Mouse (Mus musculus): ENCODE results near the gene Hspe1. TPM values are rescaled to one million over a fixed set of nuclear protein-coding genes. Genes with fewer than 3 reads are reported as not detected.
A peak's percentile ranks its signal among the peaks of the same experiment; 100 is the strongest.
"Not testable (repeated sequence)": the region's sequence is repeated elsewhere in the genome, so short reads cannot be mapped to it uniquely, and the experiment has no call there.

Gene Hspe1
- total RNA-seq (2022) = 100 to 1,000 TPM in 3 of 4 experiments, 10 to 100 TPM in 1; 89.1 to 123 (median 107) TPM

DNA sequence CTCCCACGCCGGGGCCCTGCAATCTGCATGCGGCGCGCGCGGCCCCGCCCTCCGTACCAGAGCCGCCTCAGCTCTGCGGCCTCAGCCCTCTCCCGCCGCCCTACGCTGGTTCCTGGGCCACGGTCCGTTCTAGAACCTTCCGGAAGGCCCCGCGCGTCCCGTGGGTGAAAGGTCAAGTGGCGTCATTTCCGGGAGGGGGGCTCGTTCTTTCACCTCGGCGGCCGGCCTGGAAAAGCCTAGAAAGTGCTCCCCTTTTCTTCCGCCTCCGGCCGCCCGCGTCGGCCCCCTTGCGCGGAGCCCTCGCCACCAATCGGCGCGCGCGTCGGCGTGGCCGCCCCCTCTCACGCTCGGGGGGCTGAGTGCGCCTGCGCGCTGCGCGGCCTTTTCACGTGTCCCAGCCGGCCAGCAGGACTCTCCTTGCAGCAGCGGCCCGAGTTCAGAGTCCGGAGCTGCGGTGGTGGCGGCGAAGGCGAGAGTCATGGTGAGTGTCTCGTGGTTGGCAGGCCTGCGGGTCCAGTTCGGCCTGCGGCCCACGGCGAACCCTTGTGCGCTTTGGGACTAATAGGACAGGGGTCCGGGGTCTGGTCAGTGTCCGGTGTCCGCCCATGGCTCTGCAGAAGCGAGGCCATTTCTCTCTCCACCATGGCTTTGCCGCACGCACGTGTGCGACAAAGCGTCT, at the start of gene Hspe1, which contains the start of gene Hspd1:
Hspe1 (plus strand) TSS at position 201 of the 679 bp plus-strand sequence.
Hspd1 (minus strand) TSS at position 312 of the 679 bp plus-strand sequence.
- peak; percentile 98 for DNase-seq (ENCODE audit: low spot score in 2 of 2)

GRCm38 (mm10) chr1:55039944-55040343, 48.0 kb upstream of the Hspe1 start:
- DNase-seq (ENCODE audit: low spot score in 2 of 2) = no peak

- DNase-seq (ENCODE audit: low spot score in 2 of 2) = no peak
Observed at GRCm38 (mm10) chr1:55041691-55042090, 46.2 kb upstream of the Hspe1 start.

- DNase-seq (ENCODE audit: low spot score in 2 of 2) = no peak
Observed at GRCm38 (mm10) chr1:55042246-55042645, 45.7 kb upstream of the Hspe1 start.

DNA sequence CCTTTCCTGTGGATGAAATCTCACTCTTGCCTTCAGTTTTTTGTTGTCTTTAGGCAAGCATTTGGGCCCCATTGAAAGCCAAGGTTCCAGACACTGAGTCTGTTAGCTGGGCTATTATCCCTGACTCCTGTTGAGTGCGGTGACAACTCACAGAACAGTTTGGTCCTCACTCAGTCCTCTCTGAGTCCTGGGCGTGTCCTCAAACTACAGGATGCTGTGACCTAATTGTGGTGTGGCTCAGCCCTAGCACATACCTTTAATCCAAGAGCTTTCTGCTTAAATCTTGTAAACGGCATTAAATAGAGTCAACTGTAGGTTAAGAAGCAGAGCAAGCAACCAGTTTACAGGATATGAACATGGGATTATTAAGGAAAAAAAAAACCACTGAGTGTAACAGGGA, 44.8 kb upstream of the Hspe1 start:
- no peak for DNase-seq (ENCODE audit: low spot score in 2 of 2)

GRCm38 (mm10) chr1:55048841-55049587, 38.9 kb upstream of the Hspe1 start:
- no peak for DNase-seq (ENCODE audit: low spot score in 2 of 2)

GRCm38 (mm10) chr1:55051671-55052070, 36.3 kb upstream of the Hspe1 start:
- no peak for DNase-seq (ENCODE audit: low spot score in 2 of 2)

DNA sequence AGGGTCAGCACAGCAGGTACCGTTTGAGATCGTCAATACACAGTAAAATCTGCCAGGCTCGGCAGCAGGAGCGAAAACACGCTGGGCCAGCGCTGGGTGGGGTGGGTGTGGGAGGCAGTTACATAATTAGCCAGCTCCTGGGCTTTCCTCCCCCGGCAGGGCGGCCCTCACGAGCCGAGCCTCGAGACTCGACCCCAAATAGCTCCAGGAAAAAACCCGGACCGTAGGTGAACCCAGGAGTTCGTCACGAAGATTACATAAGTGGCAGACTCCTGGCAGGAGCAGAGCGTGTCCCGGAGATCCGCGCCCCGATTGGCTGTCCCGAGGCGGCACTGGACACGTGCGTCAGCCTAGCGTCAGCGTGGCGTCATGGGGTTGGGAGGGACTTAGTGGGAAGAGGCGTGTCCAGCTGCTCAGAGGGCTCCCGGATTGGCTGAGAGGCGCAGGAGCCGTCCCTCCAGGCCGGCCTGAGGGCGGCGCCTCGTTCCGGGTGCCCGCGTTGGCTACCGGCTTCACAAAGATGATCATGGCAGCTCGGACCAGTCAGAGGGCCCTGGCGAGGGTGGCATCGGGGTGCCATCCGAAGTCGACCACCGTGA, 35.5 kb upstream of the Hspe1 start, which contains the start of gene Coq10b:
Coq10b (plus strand) TSS at position 416 of the 599 bp plus-strand sequence.
- peak; percentile 99 for DNase-seq (ENCODE audit: low spot score in 2 of 2)

DNA sequence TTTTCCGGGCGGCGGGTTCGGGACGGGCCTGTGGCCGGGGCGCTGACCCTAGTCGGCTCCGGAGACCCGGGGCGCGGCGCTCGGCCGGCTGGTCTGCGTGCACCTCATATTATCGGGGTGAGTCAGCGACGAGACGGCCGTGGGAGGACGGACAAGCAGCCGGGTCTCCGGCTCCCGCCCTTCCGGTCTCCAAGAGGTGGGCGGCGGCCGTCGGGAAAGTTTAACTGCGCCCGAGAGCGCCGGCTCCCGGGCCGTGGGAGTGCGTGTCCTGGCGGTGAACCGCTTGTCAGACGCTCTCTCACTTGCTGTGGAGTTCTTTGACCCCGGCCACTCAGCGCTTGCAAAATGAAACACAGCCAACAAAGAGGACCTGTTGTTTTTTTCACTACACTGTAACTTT, 34.9 kb upstream of the Hspe1 start:
- no peak for DNase-seq (ENCODE audit: low spot score in 2 of 2)

- DNase-seq (ENCODE audit: low spot score in 2 of 2) = no peak
Observed at GRCm38 (mm10) chr1:55053596-55053995, 34.3 kb upstream of the Hspe1 start.

GRCm38 (mm10) chr1:55055322-55056115, 32.4 kb upstream of the Hspe1 start:
- no peak for DNase-seq (ENCODE audit: low spot score in 2 of 2)

DNA sequence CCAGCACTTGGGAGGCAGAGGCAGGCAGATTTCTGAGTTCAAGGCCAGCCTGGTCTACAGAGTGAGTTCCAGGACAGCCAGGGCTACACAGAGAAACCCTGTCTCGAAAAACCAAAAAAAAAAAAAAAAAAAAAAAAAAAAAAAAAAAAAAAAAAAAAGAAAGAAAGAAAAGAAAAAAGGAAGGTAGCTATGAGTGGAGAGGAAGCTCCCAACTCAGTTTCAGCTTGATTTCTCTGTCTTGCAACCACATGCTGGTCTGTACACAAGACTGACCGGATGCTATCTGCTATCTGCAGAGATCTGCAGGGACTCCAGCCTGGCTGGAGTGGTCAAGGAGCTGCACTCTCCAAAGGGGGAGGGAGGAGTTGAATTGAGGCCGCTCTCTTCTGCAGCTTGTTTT, 29.5 kb upstream of the Hspe1 start:
- not testable (repeated sequence) for DNase-seq (ENCODE audit: low spot score in 2 of 2)

DNA sequence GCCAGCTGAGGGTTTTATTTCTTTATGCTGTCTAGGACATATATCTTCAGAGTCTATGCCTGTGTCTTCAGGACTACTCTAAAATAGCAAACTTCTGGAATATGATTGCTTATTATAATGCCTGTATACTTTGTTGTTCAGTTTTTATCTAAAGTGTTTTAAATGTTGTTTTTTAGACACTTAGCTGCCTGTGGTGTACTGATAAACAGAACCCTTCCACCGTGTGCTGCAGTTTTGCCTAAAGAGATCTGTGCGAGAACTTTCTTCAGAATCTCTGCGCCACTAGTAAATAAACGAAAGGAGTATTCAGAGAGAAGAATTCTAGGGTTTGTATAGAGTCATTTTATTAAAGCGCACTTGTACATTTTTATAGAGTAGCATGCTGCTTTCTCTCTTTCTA, 26.8 kb upstream of the Hspe1 start:
- DNase-seq (ENCODE audit: low spot score in 2 of 2) = no peak

- no peak for DNase-seq (ENCODE audit: low spot score in 2 of 2)
Observed at GRCm38 (mm10) chr1:55061772-55062171, 26.2 kb upstream of the Hspe1 start.

GRCm38 (mm10) chr1:55072328-55072727, 15.6 kb upstream of the Hspe1 start:
- DNase-seq (ENCODE audit: low spot score in 2 of 2) = not testable (repeated sequence)

DNA sequence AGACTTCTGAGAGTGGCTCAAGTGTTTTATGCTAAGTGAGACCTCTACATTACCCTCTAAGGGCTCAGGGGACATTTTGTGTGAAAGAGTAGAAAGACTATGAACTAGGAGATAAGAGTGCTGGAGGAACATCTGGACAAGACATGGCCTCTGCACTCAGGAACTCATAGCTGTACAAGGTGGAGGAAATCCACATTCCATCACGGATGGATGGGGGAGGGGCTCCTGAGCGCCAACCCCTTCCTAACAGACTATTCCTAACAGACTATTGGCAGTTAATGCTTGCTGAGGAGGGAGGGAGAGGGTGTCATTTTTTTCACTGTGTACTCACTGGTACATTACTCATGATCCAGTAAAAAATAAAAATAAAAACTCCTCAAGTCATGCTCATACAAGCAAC, 13.2 kb upstream of the Hspe1 start:
- DNase-seq (ENCODE audit: low spot score in 2 of 2) = no peak

GRCm38 (mm10) chr1:55075652-55076394, 12.1 kb upstream of the Hspe1 start:
- no peak for DNase-seq (ENCODE audit: low spot score in 2 of 2)

- DNase-seq (ENCODE audit: low spot score in 2 of 2) = no peak
Observed at GRCm38 (mm10) chr1:55076395-55076743, 11.6 kb upstream of the Hspe1 start.

DNA sequence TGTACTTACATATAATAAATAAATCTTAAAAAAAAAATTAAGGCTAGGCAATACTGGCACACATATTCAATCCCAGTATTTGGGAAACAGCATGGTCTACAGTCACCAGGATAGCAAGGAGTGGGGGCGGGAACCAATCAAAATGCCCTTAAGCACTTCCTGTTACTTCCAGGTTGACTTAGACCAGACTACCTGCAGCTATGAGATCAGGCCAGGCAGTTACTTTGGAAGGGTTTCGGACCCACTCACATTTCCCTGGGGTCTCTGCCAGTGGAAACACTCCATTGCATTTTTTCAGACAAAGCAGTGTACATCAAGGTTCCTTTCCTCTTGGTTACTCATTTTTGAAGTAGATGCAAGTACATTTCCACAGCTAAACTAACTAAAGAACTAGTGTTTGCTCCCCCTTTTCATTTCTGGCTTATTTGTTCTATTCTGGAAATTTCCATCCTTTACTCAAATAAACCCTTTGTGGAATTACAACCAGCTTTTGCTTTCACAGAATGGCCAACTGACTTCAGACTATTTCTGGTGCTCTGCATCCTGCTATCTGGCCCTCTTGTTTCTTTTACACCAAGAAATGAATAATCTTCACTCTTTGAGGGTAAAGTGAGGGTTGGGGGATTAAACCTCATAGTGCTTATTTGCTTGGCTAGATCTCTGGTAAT, 10.9 kb upstream of the Hspe1 start:
- DNase-seq (ENCODE audit: low spot score in 2 of 2) = no peak

- DNase-seq (ENCODE audit: low spot score in 2 of 2) = no peak
Observed at GRCm38 (mm10) chr1:55079677-55080076, 8.3 kb upstream of the Hspe1 start.

All from layer of hippocampus, adult 8-10 months (tissue).